Mouse (Mus musculus) macrophage (primary cell): ENCODE measurements at regions not wholly inside any gene's neighbourhood (a gene's known extent, or its start where the extent isn't known, plus 50 kb on each side); places are given as distances from the start of the nearest gene placed in this dataset.

Experiments
- H3K27ac ChIP-seq: fragments of 350-480 bp; formaldehyde crosslinking; 2 replicates; pipeline ENCODE4 v1.9.0; 2021
- H3K36me3 ChIP-seq: fragments of 350-480 bp; formaldehyde crosslinking; 2 replicates; pipeline ENCODE4 v1.9.0; 2021; ENCODE audit errors: inconsistent target
- H3K4me3 ChIP-seq: fragments of 350-480 bp; formaldehyde crosslinking; 2 replicates; pipeline ENCODE4 v1.9.0; 2021; ENCODE audit errors: inconsistent target
- H3K79me2 ChIP-seq: fragments of 350-480 bp; formaldehyde crosslinking; 2 replicates; pipeline ENCODE4 v1.9.0; 2021; ENCODE audit errors: inconsistent target
- WGBS: methylation state at CpG from one replicate; pipeline ENCODE4 v1.1.7; 2026; ENCODE audit warnings: inconsistent platforms; ENCODE audit not compliant: missing documents; 5-methylcytosine and 5-hydroxymethylcytosine counted together

DNA sequence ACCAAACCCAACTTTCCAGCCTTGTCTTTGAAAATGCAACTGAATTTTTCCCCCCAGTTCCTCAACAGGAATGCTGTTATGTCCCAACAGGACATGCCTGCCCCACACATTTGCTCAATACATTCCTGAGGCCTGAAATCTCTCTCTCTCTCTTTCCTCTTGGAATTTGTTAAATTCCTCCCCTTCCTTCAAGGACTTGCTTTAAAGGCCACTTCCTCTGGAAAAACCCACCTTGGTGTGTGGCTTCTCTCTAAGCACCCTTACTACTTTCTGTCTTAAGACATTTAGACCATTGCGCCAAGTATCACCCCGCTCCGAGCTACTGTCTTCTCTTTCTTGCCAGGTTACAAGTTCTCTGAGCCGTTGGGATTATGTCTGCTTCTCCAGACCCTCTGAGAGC, 151.2 kb upstream of the Smim15 start:
- H3K79me2 ChIP-seq: peaks cover 3% of the 10 kb centered on the region
- no peak overlapping the region for H3K4me3 ChIP-seq
- WGBS: 90% methylated on average over 4 of the region's 4 CpGs
- H3K36me3 ChIP-seq: no peaks in the 10 kb centered on the region
- no peak overlapping the region for H3K27ac ChIP-seq

DNA sequence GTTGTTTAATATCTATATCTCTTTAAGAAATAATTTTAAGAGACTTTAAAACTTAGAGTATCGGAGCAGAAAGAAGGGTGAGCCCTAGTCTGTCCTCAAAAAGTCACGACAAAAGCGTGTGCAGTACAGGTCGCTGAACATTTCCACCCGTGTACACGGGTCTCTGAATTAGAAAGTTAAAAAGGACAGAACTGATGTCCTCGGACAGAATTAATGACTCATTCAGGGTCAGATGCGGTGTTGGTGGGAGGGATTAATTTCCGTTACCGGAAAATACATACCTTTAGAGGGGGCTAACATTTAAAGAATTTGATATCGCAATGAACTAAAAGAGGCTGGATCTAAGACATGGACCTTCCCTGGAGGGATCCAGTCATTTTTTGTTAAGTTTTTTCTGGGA, 152.3 kb upstream of the Smim15 start:
- WGBS: 11% methylated on average over 8 of the region's 11 CpGs
- no peaks in the 10 kb centered on the region for H3K36me3 ChIP-seq
- peaks cover 14% of the 10 kb centered on the region for H3K79me2 ChIP-seq
- peak overlapping the region; percentile 96 for H3K27ac ChIP-seq
- peak overlapping the region; percentile 72 for H3K4me3 ChIP-seq

DNA sequence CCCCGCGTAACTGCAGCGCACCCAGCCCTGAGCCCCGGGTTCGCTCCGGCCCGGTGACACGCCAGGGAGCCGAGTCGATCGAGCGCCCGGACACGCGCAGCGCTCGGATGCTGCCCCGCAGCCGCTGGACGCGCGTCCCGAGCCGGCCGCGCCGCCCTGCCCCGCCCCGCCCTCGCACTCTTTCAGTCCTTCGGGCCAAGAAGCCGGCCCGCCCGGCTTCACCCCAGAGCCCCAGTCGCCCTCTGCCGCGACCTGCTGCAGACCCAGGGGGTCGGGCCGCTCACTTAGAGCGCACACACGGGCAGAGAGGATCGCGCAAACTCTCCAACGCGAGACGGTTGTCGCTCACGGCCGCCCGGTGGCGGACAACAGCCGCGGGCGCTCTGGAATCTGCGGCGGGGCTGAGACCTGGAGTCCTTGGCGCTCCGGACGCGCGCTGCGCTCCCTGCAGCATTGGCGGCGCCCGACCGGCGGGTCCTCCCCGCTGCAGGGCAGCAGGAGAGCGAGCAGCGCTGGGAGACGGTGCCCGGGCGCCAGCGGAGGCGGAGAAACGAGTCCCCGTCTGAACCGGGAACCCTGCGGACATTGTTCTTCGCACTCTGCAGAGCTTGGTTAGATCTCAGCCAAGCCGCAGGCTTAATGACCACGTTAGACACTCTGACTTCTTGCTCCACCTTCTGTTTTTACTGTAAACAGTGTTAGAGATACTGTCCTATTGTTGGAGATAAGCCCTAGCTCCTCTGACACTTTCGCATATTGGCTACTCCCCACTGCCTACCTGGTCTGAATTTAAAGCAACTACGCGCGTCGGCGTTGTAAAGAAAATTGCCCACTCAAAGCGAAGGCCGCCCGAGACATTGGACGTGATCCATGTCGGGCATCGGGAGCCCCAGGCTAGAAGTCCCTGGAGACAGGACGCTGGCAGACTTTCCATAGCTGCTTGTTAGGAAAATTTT, 153.1 kb upstream of the Smim15 start:
- 1% methylated on average over 89 of the region's 95 CpGs for WGBS
- peak overlapping the region; percentile 96 for H3K27ac ChIP-seq
- peaks cover 22% of the 10 kb centered on the region for H3K79me2 ChIP-seq

DNA sequence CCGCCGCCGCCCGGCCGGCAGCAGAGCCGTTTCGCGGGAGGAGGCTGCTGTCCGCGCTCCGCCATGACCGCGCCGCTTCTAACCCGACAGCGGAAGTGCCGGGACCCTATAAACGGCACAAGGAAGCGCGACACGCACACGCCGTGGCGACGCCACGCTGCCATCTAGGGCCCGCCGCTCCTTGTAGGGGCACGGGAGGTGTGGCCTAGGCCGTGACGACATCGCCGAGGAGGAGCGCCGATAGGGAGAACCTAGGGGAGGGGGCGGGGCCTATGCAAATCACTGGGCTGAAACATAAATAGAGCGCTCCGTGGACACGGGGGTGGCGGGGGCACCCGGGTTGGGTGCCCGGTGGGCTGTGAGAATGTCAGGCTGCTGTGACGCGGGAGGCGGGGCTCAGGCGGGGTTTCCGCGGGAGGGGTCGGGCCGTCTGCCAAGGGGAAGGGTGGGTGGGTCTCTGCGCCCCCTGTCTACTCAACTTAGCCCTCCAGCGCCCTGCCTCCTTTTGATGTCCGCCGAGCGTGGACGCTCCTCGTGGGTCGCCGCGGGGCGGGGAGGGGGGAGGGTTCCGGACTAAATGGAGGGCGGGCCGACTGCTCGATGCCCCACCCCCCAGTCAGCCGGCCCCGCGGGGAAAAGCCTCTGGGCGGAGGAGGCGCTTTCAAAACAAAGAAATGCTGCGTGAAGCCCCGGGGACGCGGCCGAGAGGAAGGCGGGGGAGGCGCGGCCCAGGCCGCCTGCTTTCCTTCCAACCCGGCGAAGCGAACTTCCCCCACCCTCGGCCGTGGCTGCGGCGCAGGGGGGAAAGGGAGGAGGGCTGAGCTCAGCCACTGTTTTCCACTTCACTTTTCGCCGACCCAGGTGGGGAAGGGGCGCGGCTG, 154.0 kb upstream of the Smim15 start:
- peaks cover 32% of the 10 kb centered on the region for H3K79me2 ChIP-seq
- no peaks in the 10 kb centered on the region for H3K36me3 ChIP-seq
- H3K27ac ChIP-seq: 0 out of 2 replicates have a peak overlapping the region, but pooled peaks have one; percentile 22
- under 1% methylated on average over 64 of the region's 90 CpGs for WGBS
- peak overlapping the region; percentile 72; the same call in 1 of the 2 replicates for H3K4me3 ChIP-seq

More for the DNA sequence above, 153.1 kb upstream of the Smim15 start:
- Histone ChIP-seq H3K4me3 (peak overlapping the region; percentile 72), H3K36me3 (no peaks in the 10 kb centered on the region)

DNA sequence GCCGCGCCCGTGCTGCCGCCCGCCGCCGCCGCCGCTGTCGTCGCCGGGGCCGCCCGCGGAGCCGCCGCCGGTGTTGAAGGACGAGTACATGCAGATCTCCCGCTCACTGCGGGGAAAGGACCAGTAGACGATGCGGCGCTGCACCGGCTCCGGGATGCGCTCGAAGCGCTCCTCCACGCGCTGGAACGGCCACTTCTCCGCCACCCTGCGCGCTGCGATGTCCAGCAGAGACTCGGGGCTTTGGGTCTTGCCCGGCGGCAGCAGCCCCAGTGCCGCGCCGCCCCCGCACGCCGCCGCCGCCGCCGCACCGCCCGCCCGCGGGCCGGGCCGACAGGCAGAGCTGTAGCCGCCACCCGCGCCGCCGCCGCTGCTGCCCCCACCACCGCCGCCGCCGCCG, 154.7 kb upstream of the Smim15 start:
- Histone ChIP-seq H3K4me3 (peak overlapping the region; percentile 12; the same call in 1 of the 2 replicates), H3K36me3 (no peaks in the 10 kb centered on the region), H3K79me2 (peaks cover 38% of the 10 kb centered on the region), H3K27ac (no peak overlapping the region)
- 1% methylated on average over 26 of the region's 66 CpGs for WGBS

DNA sequence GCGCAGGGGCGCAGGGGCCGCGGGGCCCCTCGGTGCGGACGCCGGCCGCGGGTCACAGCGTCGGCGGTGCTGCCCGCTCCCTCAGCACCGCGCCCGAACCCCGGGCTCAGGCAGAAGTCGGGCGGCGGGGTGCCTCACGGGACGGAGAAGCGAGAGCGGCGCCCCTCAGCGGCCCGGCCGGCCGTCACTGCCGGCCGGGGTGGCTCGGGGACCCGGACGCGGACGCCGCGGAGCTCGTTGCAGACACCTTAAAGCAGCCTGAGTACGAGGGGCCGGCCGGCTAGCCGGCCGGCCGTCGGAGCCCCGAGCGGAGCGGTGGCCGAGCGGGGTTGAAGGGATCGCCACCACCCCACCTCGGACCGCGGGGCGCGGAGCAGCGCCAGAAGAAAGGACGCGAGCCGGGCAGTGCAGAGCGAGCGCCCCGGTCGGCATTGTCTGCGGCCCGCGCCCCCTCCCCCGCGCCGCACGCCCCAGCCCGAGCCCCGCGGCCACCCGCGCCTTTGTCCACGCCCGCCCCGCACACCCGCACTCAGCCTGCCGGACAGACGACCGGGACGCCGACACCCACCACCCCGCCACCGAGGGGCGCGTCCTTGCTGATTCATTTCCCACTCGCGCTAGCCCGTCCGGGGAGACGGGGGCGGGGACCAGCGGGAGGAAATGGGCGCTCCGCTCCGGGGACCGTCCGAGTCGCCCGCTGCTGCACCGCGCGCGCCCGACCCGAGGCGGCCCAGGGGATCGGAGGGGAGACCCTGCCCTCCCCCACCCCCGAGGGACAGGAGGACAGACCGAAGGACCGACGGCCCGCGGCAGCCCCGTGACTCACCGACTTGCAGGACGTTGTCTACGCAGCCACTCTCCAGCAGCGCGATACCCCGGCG, 155.4 kb upstream of the Smim15 start:
- WGBS: 1% methylated on average over 74 of the region's 127 CpGs
- Histone ChIP-seq H3K36me3 (no peaks in the 10 kb centered on the region), H3K27ac (no peak overlapping the region), H3K4me3 (peak overlapping the region; percentile 52), H3K79me2 (peaks cover 46% of the 10 kb centered on the region)

DNA sequence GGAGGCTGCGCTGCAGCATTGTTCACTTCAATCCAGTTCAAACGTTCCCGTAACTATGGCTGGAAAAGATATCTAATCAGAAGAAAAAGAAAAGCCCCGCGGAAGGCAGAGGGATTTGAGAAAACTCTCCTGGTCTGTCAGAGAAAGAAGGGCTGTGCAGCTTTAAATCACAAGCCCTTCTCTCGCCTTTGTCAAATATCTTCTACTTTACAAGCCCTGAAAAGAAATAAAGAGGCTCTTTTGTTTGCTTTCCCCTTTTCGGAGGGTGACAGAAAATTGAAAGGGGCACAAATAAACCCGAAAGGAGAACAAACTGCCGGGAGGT, 156.1 kb upstream of the Smim15 start:
- Histone ChIP-seq H3K27ac (no peak overlapping the region), H3K4me3 (peak overlapping the region; percentile 52), H3K36me3 (no peaks in the 10 kb centered on the region), H3K79me2 (peaks cover 52% of the 10 kb centered on the region)
- 1% methylated on average over 9 of the region's 9 CpGs for WGBS

DNA sequence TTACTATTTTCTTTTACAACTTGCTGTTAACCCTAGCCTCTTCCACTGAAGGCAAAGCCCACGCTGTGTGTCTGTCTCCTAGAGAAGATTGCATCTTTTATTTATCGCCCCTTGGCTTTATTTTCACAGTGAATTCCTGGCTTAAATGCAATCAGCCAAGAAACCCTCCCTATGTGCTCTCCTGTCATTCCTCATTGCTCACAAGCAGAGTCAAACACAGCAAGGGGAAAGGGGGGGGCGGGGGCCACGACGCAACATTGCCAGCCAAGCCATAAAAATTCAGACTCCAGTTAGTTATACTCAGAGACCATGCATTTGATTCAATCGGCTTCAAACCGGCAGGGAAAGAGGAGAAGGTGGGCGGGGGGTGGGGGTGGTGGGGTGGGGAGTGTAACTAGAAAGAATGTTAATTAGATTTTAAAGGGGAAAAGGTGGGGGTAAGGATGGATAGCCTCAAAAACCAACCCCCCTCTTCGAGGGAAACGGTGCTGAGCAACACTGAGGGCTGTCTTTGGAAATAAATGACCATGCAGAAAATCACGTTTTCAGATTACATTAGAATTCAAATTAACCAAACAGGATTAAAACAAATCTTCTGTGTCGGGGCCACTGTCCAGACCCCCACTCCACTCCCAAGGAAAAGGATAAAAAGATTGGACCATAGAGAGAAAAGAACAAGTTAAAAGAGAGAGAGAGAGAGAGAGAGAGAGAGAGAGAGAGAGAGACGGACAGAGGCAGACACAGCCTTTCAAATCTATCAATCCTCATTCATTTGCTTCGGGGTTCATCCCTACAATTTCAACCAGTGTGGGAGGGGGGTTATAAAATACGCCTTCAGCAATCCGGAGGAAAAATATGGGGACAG, 156.6 kb upstream of the Smim15 start:
- Histone ChIP-seq H3K4me3 (peak overlapping the region; percentile 52), H3K27ac (no peak overlapping the region), H3K79me2 (peaks cover 58% of the 10 kb centered on the region), H3K36me3 (no peaks in the 10 kb centered on the region)
- 35% methylated on average over 13 of the region's 16 CpGs for WGBS

DNA sequence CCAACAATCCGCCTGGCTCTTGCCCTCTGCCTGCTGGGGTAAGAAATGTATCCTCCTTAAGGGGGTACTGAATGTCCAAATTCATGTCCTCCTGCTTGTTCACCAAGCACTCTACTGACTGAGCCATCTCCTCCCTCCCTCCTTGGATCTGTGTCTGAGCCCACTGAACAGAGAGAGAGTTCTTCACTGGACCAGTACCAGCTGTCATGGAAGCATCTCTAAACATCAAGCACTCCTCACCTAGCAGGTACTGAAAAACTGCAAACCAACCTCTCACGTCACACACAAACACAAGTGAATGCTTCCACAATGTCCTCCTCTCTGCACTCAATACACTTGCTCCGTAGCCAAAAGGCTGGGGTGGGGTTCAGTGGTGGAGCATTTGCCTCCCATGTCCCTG, 159.4 kb upstream of the Smim15 start:
- Histone ChIP-seq H3K27ac (no peak overlapping the region), H3K36me3 (no peaks in the 10 kb centered on the region), H3K4me3 (no peak overlapping the region), H3K79me2 (peaks cover 85% of the 10 kb centered on the region)
- 88% methylated on average over 2 of the region's 3 CpGs for WGBS

DNA sequence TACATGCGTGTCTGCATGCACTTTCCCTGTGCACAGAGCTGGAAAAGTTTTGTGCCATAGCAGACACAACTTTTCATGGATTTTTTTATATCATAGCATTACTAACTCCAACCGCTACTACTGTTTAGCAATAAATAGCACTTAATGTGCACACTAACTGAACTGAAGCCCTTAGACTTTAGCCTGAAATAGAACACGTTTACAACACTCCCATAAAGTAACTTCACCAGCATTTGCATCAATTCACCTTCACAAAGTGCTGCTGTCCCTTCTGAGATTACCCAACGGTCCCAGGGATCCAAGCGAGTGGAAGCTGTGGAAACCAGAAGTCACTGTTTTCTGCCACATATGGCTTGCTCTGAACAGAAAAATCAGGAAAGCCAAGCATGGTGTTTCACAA, 161.9 kb upstream of the Smim15 start:
- no peak overlapping the region for H3K4me3 ChIP-seq
- 98% methylated on average over 5 of the region's 5 CpGs for WGBS
- H3K27ac ChIP-seq: no peak overlapping the region
- peaks cover 100% of the 10 kb centered on the region for H3K79me2 ChIP-seq
- H3K36me3 ChIP-seq: no peaks in the 10 kb centered on the region

DNA sequence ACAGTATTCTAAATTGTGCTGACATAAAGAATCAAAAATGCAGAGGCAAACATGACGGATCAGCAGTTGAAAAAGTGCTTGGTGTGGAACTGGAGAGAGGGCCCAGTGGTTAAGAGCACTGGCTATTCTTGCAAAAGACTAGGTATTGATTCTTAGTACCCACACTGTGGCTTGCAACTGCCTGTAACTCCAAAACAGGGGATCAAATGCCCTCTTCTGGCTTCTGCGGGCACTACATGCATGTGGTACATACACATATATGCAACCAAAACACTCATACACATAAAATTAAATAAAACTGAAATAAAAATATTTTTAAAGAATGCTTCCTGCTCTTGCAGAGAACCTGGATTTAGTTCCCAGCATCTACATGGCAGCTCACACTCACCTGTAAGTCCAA, 163.7 kb upstream of the Smim15 start:
- no peaks in the 10 kb centered on the region for H3K36me3 ChIP-seq
- WGBS: 97% methylated on average over 2 of the region's 2 CpGs
- H3K79me2 ChIP-seq: peaks cover 100% of the 10 kb centered on the region
- no peak overlapping the region for H3K27ac ChIP-seq
- H3K4me3 ChIP-seq: no peak overlapping the region

DNA sequence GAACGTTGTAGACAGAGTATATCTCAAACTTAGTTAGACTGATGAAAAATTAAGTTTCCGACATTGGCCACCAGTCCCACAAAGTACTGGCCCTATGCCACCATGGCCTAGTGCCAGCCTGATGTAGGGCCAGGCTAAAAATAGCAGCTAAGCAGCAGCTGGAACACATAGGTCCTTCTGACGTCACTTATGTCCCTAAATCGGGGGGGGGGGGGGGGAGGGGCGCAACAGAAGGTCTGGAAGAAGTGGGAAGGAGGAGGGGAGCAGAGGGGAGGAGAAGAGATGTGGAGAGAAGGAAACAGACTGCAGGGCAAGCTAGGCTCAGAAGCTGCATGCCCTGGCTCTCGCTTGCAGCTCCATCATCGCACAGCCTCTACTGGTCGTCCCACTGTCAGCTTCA, 164.7 kb upstream of the Smim15 start:
- peaks cover 100% of the 10 kb centered on the region for H3K79me2 ChIP-seq
- H3K36me3 ChIP-seq: no peaks in the 10 kb centered on the region
- no peak overlapping the region for H3K4me3 ChIP-seq
- no peak overlapping the region for H3K27ac ChIP-seq
- WGBS: 71% methylated on average over 5 of the region's 8 CpGs

DNA sequence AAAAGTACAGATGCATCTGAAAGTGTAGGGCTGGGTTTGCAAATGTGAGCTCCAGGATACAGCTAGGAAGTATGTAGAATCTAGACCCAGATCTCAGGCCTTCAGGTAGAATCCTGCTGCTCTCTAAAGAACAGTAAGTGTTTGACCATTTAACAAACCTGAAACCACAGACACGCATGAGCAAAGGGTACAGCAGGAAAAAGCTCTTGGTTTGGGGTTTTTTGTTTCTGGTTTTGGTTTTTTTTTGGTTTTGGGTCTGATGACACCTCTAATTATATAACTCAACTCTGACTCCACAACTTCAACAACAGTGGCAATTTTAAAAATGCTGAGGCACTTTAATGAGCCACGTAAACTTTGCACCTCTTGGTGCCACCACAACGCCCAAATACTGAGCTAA, 165.3 kb upstream of the Smim15 start:
- Histone ChIP-seq H3K79me2 (peaks cover 100% of the 10 kb centered on the region), H3K27ac (no peak overlapping the region), H3K36me3 (no peaks in the 10 kb centered on the region), H3K4me3 (no peak overlapping the region)
- 62% methylated on average over 3 of the region's 3 CpGs for WGBS
